Mouse (Mus musculus) c-Kit-positive CD71-positive TER-119-negative erythroid progenitor cells, embryonic 14.5 days (primary cell): ENCODE results near the gene Lars2.
A peak's percentile ranks its signal among the peaks of the same experiment; 100 is the strongest.

Source experiments
- DNase-seq: peaks from one replicate; pipeline ENCODE4 v3.0.0-alpha.2; 2013; ENCODE audit warnings: low read depth

The Lars2 gene

GRCm38 (mm10) chr9:123478031-123478585 lies 111.4 kb downstream of the Lars2 start:
- no peak for DNase-seq

- DNase-seq = no peak
These were observed 112.0 kb downstream of the Lars2 start, which contains the start of gene Limd1 for GRCm38 (mm10) chr9:123478586-123479195. Gene Limd1 (plus strand): TSS chr9:123478706.

- DNase-seq = no peak
These were observed 112.5 kb downstream of the Lars2 start for GRCm38 (mm10) chr9:123479196-123479669.

- no peak for DNase-seq
These were observed 113.1 kb downstream of the Lars2 start for GRCm38 (mm10) chr9:123479876-123480252.

- no peak for DNase-seq
These were observed 113.7 kb downstream of the Lars2 start for GRCm38 (mm10) chr9:123480253-123480921.

- DNase-seq = peak; percentile 65
These were observed 114.4 kb downstream of the Lars2 start for GRCm38 (mm10) chr9:123481136-123481535.

GRCm38 (mm10) chr9:123483598-123483997 lies 116.9 kb downstream of the Lars2 start:
- no peak for DNase-seq

GRCm38 (mm10) chr9:123484830-123485229 lies 118.1 kb downstream of the Lars2 start:
- DNase-seq = no peak

- DNase-seq = no peak
These were observed 118.8 kb downstream of the Lars2 start for GRCm38 (mm10) chr9:123485561-123485960.

GRCm38 (mm10) chr9:123486635-123487034 lies 119.9 kb downstream of the Lars2 start:
- DNase-seq = no peak

- DNase-seq = no peak
These were observed 122.3 kb downstream of the Lars2 start for GRCm38 (mm10) chr9:123489073-123489472.

- no peak for DNase-seq
These were observed 123.1 kb downstream of the Lars2 start for GRCm38 (mm10) chr9:123489727-123490343.

GRCm38 (mm10) chr9:123490930-123491329 lies 124.2 kb downstream of the Lars2 start:
- no peak for DNase-seq

GRCm38 (mm10) chr9:123491917-123492585 lies 125.3 kb downstream of the Lars2 start:
- DNase-seq = no peak

GRCm38 (mm10) chr9:123496665-123497064 lies 129.9 kb downstream of the Lars2 start:
- DNase-seq = no peak

GRCm38 (mm10) chr9:123497906-123498305 lies 131.2 kb downstream of the Lars2 start:
- DNase-seq = no peak

- DNase-seq = no peak
These were observed 133.8 kb downstream of the Lars2 start for GRCm38 (mm10) chr9:123500480-123500879.

- DNase-seq = no peak
These were observed 136.6 kb downstream of the Lars2 start for GRCm38 (mm10) chr9:123503171-123503834.

GRCm38 (mm10) chr9:123504325-123504724 lies 137.6 kb downstream of the Lars2 start:
- peak; percentile 64 for DNase-seq

- no peak for DNase-seq
These were observed 138.9 kb downstream of the Lars2 start for GRCm38 (mm10) chr9:123505598-123505997.

- DNase-seq = no peak
These were observed 139.8 kb downstream of the Lars2 start for GRCm38 (mm10) chr9:123506270-123507146.
